Mouse (Mus musculus): ENCODE results near the gene Draxin. TPM values are rescaled to one million over a fixed set of nuclear protein-coding genes. Genes with fewer than 3 reads are reported as not detected.
"Not testable (repeated sequence)": the region's sequence is repeated elsewhere in the genome, so short reads cannot be mapped to it uniquely, and the experiment has no call there.

Draxin gene
- polyA plus RNA-seq, 1 experiment from 2014 or later, result 16.7 TPM

- WGBS, result 86% methylated on average over 9 of the region's 9 CpGs
- H3K4me1 ChIP-seq, result no peaks in the 10 kb centered on the region
- H3K9me3 ChIP-seq, result no peaks in the 10 kb centered on the region
- no peak overlapping the region for H3K4me3 ChIP-seq
- H3K27ac ChIP-seq (replicated peaks), result no peak overlapping the region
- 0 out of 2 replicates have a peak, but pooled peaks cover 5% of the 10 kb centered on the region for H3K27me3 ChIP-seq
- no peak overlapping the region for H3K4me2 ChIP-seq (replicated peaks)
- peaks cover 53% of the 10 kb centered on the region for H3K36me3 ChIP-seq
- H3K9ac ChIP-seq (replicated peaks), result no peak overlapping the region
- no peak for ATAC-seq (ENCODE audit: low FRiP score, low read depth)
Observed at GRCm38 (mm10) chr4:148058218-148058819, 72.2 kb downstream of the Draxin start.

DNA sequence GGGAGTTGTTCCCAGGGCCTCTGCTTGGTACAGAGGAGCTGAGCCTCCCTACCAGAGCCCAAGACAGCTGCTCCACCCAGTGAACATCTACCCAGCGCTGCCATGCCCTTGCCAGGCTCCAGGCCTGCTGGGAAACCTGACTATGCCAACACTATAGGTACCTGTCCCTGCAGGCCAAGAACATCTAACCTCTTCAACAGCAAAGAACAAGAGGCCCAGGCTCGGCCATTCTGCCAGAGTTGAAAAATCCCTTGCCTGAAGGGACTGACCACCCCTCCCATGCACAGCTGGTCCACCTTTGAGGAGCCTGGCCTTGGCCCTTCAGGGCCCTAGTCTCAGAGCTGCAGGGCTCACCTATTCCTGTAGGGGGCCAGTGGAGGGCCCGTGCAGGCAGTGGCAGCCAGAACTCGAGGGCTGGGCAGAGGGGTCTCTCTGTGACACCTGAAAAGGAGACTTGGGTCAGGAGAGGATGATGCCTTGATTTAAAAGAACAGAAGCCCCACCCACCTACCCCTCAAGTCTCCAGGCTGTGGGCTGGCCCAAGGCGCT is 72.8 kb downstream of the Draxin start:
- 70% methylated on average over 5 of the region's 5 CpGs for WGBS

GRCm38 (mm10) chr4:148056801-148057200 is 73.7 kb downstream of the Draxin start:
- Histone ChIP-seq H3K4me3 (no peak overlapping the region), H3K9me3 (no peaks in the 10 kb centered on the region), H3K27me3 (0 out of 2 replicates have a peak, but pooled peaks cover 1% of the 10 kb centered on the region), H3K9ac (replicated peaks) (no peak overlapping the region), H3K27ac (replicated peaks) (no peak overlapping the region), H3K4me1 (no peaks in the 10 kb centered on the region), H3K36me3 (peaks cover 68% of the 10 kb centered on the region), H3K4me2 (replicated peaks) (no peak overlapping the region)
- no peak for ATAC-seq (ENCODE audit: low FRiP score, low read depth)
- WGBS, result 90% methylated on average over 4 of the region's 4 CpGs

More for the DNA sequence above, 72.8 kb downstream of the Draxin start:
- H3K4me1 ChIP-seq, result no peaks in the 10 kb centered on the region
- 0 out of 2 replicates have a peak, but pooled peaks cover 5% of the 10 kb centered on the region for H3K27me3 ChIP-seq
- H3K9me3 ChIP-seq, result no peaks in the 10 kb centered on the region
- H3K36me3 ChIP-seq, result peaks cover 59% of the 10 kb centered on the region
- no peak overlapping the region for H3K9ac ChIP-seq (replicated peaks)
- ATAC-seq (ENCODE audit: low FRiP score, low read depth), result no peak; the same call in 1 of the 2 replicates
- no peak overlapping the region for H3K4me2 ChIP-seq (replicated peaks)
- H3K27ac ChIP-seq (replicated peaks), result no peak overlapping the region
- no peak overlapping the region for H3K4me3 ChIP-seq

- WGBS, result 93% methylated on average over 7 of the region's 7 CpGs
- Histone ChIP-seq H3K9ac (replicated peaks) (no peak overlapping the region), H3K27me3 (no peaks in the 10 kb centered on the region), H3K4me3 (no peak overlapping the region), H3K9me3 (no peaks in the 10 kb centered on the region), H3K27ac (replicated peaks) (no peak overlapping the region), H3K36me3 (peaks cover 74% of the 10 kb centered on the region), H3K4me2 (replicated peaks) (no peak overlapping the region), H3K4me1 (no peaks in the 10 kb centered on the region)
- no peak for ATAC-seq (ENCODE audit: low FRiP score, low read depth)
Observed at GRCm38 (mm10) chr4:148056246-148056645, 74.3 kb downstream of the Draxin start.

- H3K36me3 ChIP-seq, result peaks cover 84% of the 10 kb centered on the region
- H3K9ac ChIP-seq (replicated peaks), result no peak overlapping the region
- no peaks in the 10 kb centered on the region for H3K4me1 ChIP-seq
- ATAC-seq (ENCODE audit: low FRiP score, low read depth), result no peak
- no peak overlapping the region for H3K4me3 ChIP-seq
- no peaks in the 10 kb centered on the region for H3K27me3 ChIP-seq
- no peak overlapping the region for H3K4me2 ChIP-seq (replicated peaks)
- H3K9me3 ChIP-seq, result no peaks in the 10 kb centered on the region
- no peak overlapping the region for H3K27ac ChIP-seq (replicated peaks)
- WGBS, result 93% methylated on average over 21 of the region's 21 CpGs
Observed at GRCm38 (mm10) chr4:148054961-148055695, 75.4 kb downstream of the Draxin start.

DNA sequence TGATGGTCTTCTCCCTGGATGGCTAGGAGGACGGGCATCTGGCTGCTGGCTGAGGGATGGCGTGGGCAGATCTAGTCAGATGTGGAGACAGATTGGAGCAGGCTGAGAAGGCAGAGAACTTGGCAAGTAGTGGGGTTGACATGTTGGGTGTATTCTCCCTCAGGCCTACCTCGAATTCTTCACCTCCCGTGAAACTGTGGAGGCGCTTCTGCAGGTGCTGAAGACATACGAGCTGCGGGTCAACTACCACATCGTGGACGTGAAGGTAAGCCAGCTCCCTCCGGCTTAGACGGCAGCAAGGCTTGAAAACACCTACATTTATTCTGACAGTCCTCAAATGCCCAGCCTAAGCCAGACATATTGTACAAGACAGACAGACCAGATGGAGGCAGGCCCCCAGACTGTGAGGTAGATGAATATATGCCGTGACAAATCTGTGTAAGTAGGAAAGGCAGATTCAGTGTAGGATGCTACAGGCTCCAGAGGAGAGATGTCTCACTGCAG is 77.0 kb downstream of the Draxin start:
- H3K4me2 ChIP-seq (replicated peaks), result no peak overlapping the region
- no peaks in the 10 kb centered on the region for H3K9me3 ChIP-seq
- H3K4me3 ChIP-seq, result no peak overlapping the region
- WGBS, result 93% methylated on average over 12 of the region's 12 CpGs
- H3K4me1 ChIP-seq, result no peaks in the 10 kb centered on the region
- H3K27me3 ChIP-seq, result no peaks in the 10 kb centered on the region
- H3K9ac ChIP-seq (replicated peaks), result no peak overlapping the region
- H3K27ac ChIP-seq (replicated peaks), result no peak overlapping the region
- ATAC-seq (ENCODE audit: low FRiP score, low read depth), result no peak
- peaks cover 98% of the 10 kb centered on the region for H3K36me3 ChIP-seq

GRCm38 (mm10) chr4:148052976-148053375 is 77.5 kb downstream of the Draxin start:
- Histone ChIP-seq H3K9me3 (no peaks in the 10 kb centered on the region), H3K4me1 (no peaks in the 10 kb centered on the region), H3K4me2 (replicated peaks) (no peak overlapping the region), H3K27me3 (no peaks in the 10 kb centered on the region), H3K9ac (replicated peaks) (no peak overlapping the region), H3K36me3 (peaks cover 98% of the 10 kb centered on the region), H3K4me3 (no peak overlapping the region), H3K27ac (replicated peaks) (no peak overlapping the region)
- WGBS, result 75% methylated on average over 2 of the region's 2 CpGs
- no peak for ATAC-seq (ENCODE audit: low FRiP score, low read depth)

DNA sequence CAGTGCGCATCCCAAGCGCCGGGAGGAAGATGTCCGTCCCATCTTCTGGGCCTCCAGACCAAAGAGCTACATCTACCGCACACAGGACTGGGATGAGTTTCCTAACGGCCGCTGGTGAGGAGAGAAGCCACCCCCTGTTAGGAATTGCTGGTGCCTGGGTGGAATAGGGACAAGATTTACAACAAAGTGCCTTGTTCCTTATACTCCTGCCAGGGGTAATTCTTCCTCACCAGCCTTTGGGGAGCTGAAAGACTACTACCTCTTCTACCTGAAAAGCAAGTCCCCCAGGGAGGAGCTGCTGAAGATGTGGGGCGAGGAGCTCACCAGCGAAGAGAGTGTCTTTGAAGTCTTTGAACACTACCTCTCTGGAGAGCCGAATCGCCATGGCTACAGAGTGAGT is 78.6 kb downstream of the Draxin start:
- Histone ChIP-seq H3K27me3 (no peaks in the 10 kb centered on the region), H3K4me2 (replicated peaks) (no peak overlapping the region), H3K27ac (replicated peaks) (no peak overlapping the region), H3K4me3 (no peak overlapping the region), H3K9ac (replicated peaks) (no peak overlapping the region), H3K9me3 (no peaks in the 10 kb centered on the region), H3K4me1 (no peaks in the 10 kb centered on the region), H3K36me3 (peaks cover 95% of the 10 kb centered on the region)
- whole genome bisulfite sequencing, result 88% methylated on average over 11 of the region's 11 CpGs
- no peak for ATAC-seq (ENCODE audit: low FRiP score, low read depth)

DNA sequence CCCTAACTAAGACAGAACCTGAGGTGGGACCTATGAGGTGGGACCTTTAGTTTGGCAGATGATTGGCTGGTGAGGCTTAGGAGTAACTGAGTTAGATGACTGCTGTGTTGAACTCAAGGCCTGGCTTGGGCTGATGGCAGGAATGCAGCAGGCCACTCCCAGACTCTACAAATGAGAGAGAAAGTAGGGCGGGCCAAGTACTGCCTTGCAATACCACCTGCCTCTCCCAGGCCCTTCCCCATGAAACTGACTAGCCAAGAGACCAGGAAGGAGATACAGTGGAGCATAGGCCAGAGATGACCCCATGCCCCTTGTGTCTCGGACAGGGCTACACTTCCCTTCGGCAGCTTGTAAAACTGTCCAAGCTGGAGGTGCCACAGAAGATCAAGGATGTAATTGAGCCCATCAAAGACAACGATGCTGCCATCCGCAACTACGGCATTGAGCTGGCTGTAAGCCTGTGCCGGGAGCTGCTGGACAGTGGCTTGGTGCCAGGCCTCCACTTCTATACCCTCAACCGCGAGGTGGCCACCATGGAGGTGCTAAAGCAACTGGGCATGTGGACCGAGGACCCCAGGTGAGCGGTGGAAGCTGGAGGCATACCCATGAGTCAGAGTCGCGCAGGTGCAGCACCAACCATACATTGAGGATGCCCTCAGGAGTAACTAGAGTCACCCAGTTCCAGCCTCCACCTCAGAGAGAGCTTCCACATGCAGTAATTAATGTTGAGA is 79.3 kb downstream of the Draxin start:
- no peaks in the 10 kb centered on the region for H3K27me3 ChIP-seq
- WGBS, result 96% methylated on average over 13 of the region's 13 CpGs
- peaks cover 94% of the 10 kb centered on the region for H3K36me3 ChIP-seq
- H3K4me2 ChIP-seq (replicated peaks), result no peak overlapping the region
- H3K4me3 ChIP-seq, result no peak overlapping the region
- H3K27ac ChIP-seq (replicated peaks), result no peak overlapping the region
- ATAC-seq (ENCODE audit: low FRiP score, low read depth), result no peak
- peaks cover 5% of the 10 kb centered on the region; the same call in 1 of the 2 replicates for H3K4me1 ChIP-seq
- no peaks in the 10 kb centered on the region for H3K9me3 ChIP-seq
- H3K9ac ChIP-seq (replicated peaks), result no peak overlapping the region

DNA sequence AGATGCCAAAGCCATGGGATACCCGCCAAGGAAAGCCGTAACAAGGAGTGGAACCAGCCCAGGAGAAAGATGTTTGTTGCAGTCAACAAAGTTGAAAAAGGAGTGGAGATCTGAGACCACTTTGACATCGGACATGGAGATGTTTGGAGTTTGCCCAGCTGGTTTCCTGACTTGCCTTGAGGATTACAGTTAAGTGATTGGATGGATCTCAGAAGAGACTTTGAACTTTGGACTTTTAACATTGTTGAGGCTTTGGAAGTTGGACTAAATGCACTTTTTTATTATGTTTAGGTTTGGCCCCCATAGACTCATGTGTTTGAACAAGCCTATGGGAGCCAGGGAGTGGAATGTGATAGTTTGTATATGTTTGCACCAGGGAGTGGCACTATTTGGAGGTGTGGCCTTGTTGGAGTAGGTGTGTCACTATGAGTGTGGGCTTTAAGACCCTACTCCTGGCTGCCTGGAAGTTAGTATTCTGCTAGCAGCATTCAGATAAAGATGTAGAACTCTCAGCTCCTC is 80.0 kb downstream of the Draxin start:
- H3K27me3 ChIP-seq; H3K4me2 ChIP-seq (replicated peaks); H3K9me3 ChIP-seq; H3K4me1 ChIP-seq; ATAC-seq (ENCODE audit: low FRiP score, low read depth); H3K4me3 ChIP-seq; H3K27ac ChIP-seq (replicated peaks); H3K9ac ChIP-seq (replicated peaks): not testable (repeated sequence)
- peaks cover 94% of the 10 kb centered on the region for H3K36me3 ChIP-seq
- 92% methylated on average over 3 of the region's 3 CpGs for WGBS
